Mouse (Mus musculus): Measurements from ENCODE around the gene Msn. TPM values are rescaled to one million over a fixed set of nuclear protein-coding genes. Genes with fewer than 3 reads are reported as not detected.
A peak's percentile ranks its signal among the peaks of the same experiment; 100 is the strongest.
"Not testable (repeated sequence)": the region's sequence is repeated elsewhere in the genome, so short reads cannot be mapped to it uniquely, and the experiment has no call there.

Gene Msn
- total and polyA plus RNA-seq, 3 experiments, result 70.6 to 395 (median 234) TPM

DNA sequence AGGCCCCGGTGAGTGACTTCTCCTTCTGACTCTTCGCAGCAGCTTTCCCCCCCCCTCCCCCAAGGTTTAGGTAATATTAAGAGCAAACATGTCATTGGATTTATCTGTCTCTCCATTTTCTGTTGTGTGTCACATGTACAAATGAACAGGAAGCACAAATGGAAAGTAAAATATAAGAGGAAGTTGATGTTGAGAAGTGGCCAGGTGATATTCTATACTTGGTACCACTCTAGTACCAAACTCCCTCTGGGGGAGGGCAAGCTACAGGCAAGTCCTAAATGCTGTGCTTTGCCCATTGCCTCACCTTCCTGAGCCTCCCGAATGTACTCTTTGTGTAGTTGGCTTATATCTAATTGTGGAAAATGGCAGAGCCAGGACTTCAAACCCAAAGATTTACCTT, 62.1 kb downstream of the Msn start:
- Histone ChIP-seq H3K4me1 (ENCODE audit: insufficient read depth, low read depth, low read length) (no peaks in the 10 kb centered on the region), H3K9me3 (replicated peaks) (no peaks in the 10 kb centered on the region), H3K27me3 (ENCODE audit: insufficient read depth, low read length) (no peaks in the 10 kb centered on the region), H3K4me3 (ENCODE audit: low read depth, low read length) (no peak overlapping the region), H3K36me3 (replicated peaks) (peaks cover 63% of the 10 kb centered on the region)
- DNase-seq (ENCODE audit: low spot score) (no peak), ATAC-seq (ENCODE audit: extremely low read depth, insufficient number of reproducible peaks, low FRiP score, poor library complexity, severe bottlenecking) (no peak)
- TF ChIP-seq TAL1 (conservative IDR thresholded peaks at IDR 0.05; ENCODE audit: low read depth, low read length), result no peak
- TF ChIP-seq CTCF (IDR thresholded peaks at IDR 0.05; ENCODE audit: low read depth, low read length), result no peak
- TF ChIP-seq POLR2AphosphoS5 (IDR thresholded peaks at IDR 0.05; ENCODE audit: insufficient replicate concordance, low read depth, low read length), result no peak
- TF ChIP-seq GATA2 (IDR thresholded peaks at IDR 0.05; ENCODE audit: borderline replicate concordance, low read depth, low read length), result no peak
- no peak for TF ChIP-seq GATA1 (IDR thresholded peaks at IDR 0.05; ENCODE audit: borderline replicate concordance, low read length)

DNA sequence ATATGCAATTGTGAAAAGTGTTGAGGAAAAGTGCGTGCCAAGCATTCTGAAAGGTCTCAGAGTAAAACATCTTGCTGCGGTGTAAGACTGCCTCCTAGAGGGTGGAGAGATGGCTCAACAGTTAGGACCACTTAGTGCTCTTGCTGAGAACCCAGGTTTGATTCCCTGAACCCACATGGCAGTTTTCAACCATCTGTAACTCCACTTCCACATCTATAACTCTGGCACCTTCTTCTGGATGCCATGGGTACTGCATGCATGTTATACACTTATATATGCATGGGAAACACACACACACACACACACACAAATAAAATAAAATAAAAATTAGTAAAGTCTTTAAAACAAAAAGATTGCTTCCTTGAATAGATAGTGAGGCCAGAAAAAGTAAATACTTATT, 66.7 kb downstream of the Msn start:
- H3K27me3 ChIP-seq (ENCODE audit: insufficient read depth, low read length), result no peaks in the 10 kb centered on the region
- peaks cover 72% of the 10 kb centered on the region for H3K36me3 ChIP-seq (replicated peaks)
- no peak overlapping the region for H3K4me3 ChIP-seq (ENCODE audit: low read depth, low read length)
- ATAC-seq (ENCODE audit: extremely low read depth, insufficient number of reproducible peaks, low FRiP score, poor library complexity, severe bottlenecking), result peak; percentile 57
- no peak for DNase-seq (ENCODE audit: low spot score)
- no peaks in the 10 kb centered on the region for H3K9me3 ChIP-seq (replicated peaks)
- no peak for TF ChIP-seq TAL1 (conservative IDR thresholded peaks at IDR 0.05; ENCODE audit: low read depth, low read length)
- TF ChIP-seq GATA1 (IDR thresholded peaks at IDR 0.05; ENCODE audit: borderline replicate concordance, low read length), result no peak
- TF ChIP-seq CTCF (IDR thresholded peaks at IDR 0.05; ENCODE audit: low read depth, low read length), result no peak
- TF ChIP-seq GATA2 (IDR thresholded peaks at IDR 0.05; ENCODE audit: borderline replicate concordance, low read depth, low read length), result no peak
- no peak for TF ChIP-seq POLR2AphosphoS5 (IDR thresholded peaks at IDR 0.05; ENCODE audit: insufficient replicate concordance, low read depth, low read length)
- no peaks in the 10 kb centered on the region for H3K4me1 ChIP-seq (ENCODE audit: insufficient read depth, low read depth, low read length)

DNA sequence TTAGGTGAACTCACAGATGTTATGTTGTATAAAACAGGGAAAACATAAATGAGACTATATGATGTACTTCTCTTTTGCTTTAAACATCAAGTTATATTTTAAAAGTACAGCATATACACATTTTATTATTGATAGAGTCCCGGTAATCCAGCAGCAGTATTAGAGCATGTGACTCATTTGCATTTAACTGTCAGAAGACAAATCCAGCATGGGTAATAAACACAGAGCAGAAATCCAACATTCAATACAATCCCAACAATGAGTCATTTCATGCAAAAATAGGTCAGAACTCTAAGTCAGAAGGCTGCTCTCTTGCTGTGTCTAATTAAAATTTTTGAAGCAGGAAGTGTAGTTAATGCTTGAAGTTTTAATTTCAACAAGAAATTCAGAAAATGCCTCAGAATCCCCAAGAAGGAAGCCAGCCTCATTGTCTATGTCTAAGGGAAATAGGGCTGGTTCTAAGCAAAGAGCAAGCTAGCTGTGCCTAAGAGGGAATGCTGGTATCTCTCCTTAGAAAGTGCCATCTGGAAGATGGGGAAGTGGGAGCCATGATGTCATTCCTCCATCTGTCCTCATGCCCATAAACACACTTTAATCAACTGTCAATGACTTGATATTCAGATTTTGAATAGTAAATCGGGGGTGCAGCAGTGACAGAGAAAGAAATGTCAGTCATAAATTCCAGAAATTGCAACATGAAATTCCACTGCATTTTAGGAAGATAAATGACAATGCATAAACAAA, 76.0 kb downstream of the Msn start:
- H3K36me3 ChIP-seq (replicated peaks), result peaks cover 34% of the 10 kb centered on the region
- no peaks in the 10 kb centered on the region for H3K9me3 ChIP-seq (replicated peaks)
- no peaks in the 10 kb centered on the region for H3K27me3 ChIP-seq (ENCODE audit: insufficient read depth, low read length)
- H3K4me3 ChIP-seq (ENCODE audit: low read depth, low read length), result no peak overlapping the region
- DNase-seq (ENCODE audit: low spot score), result no peak
- H3K4me1 ChIP-seq (ENCODE audit: insufficient read depth, low read depth, low read length), result no peaks in the 10 kb centered on the region
- TF ChIP-seq GATA1 (IDR thresholded peaks at IDR 0.05; ENCODE audit: borderline replicate concordance, low read length), result no peak
- no peak for TF ChIP-seq CTCF (IDR thresholded peaks at IDR 0.05; ENCODE audit: low read depth, low read length)
- no peak for TF ChIP-seq POLR2AphosphoS5 (IDR thresholded peaks at IDR 0.05; ENCODE audit: insufficient replicate concordance, low read depth, low read length)
- TF ChIP-seq TAL1 (conservative IDR thresholded peaks at IDR 0.05; ENCODE audit: low read depth, low read length), result no peak
- TF ChIP-seq GATA2 (IDR thresholded peaks at IDR 0.05; ENCODE audit: borderline replicate concordance, low read depth, low read length), result no peak
- ATAC-seq (ENCODE audit: extremely low read depth, insufficient number of reproducible peaks, low FRiP score, poor library complexity, severe bottlenecking), result no peak

DNA sequence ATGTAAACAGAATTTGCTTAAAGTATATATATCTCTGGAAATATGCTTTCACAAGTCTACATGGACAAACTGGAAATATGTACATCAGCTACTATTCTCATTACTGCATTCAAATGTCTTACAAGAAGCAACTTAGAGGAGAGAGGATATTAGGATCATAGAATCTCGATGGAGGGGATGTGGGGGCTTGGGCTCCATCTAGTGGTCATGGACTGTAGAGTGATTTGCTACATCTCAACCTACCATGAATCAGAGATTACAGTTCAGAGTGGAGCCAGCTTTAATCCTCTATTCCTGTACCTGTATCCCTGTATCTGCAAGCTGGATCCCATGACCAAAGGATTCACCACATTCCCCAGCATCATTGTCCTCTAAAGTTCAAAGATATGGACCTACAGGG, 82.6 kb downstream of the Msn start:
- H3K36me3 ChIP-seq (replicated peaks), result no peaks in the 10 kb centered on the region
- H3K4me1 ChIP-seq (ENCODE audit: insufficient read depth, low read depth, low read length), result no peaks in the 10 kb centered on the region
- H3K4me3 ChIP-seq (ENCODE audit: low read depth, low read length), result no peak overlapping the region
- ATAC-seq (ENCODE audit: extremely low read depth, insufficient number of reproducible peaks, low FRiP score, poor library complexity, severe bottlenecking), result peak; percentile 57
- no peaks in the 10 kb centered on the region for H3K9me3 ChIP-seq (replicated peaks)
- no peak for TF ChIP-seq POLR2AphosphoS5 (IDR thresholded peaks at IDR 0.05; ENCODE audit: insufficient replicate concordance, low read depth, low read length)
- 0 out of 2 replicates have a peak, but pooled peaks have one; percentile 11 for TF ChIP-seq CTCF (IDR thresholded peaks at IDR 0.05; ENCODE audit: low read depth, low read length)
- DNase-seq (ENCODE audit: low spot score), result no peak
- no peaks in the 10 kb centered on the region for H3K27me3 ChIP-seq (ENCODE audit: insufficient read depth, low read length)

DNA sequence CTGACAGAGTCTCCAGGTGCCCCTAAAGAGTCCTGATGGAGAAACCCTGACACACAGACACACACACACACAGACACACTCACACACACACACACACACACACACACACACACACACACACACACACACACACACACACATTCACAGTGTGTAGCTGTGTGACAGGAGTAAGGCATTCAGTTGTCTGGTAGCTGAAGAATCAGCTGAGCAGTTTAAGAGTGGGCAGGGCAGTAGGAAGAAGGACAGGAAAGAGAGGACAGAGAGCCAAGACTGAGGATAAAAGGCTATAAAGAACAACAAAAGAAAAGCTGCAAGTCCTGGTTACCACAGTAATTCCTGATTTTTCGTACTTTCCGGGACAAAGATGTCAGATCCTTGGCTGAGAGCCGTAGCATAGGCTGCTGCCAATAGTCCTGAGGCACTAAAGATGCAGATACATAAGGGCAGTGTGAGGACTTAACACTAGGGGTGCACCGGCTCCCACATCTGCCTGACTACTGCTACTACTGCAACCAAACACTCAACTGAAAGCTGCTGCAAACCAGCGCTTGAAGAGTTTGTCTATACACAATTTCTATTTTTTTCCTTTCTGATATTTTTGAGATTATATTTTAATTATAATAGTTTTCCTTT, 88.4 kb downstream of the Msn start:
- TF ChIP-seq TAL1 (conservative IDR thresholded peaks at IDR 0.05; ENCODE audit: low read depth, low read length), result no peak
- TF ChIP-seq GATA2 (IDR thresholded peaks at IDR 0.05; ENCODE audit: borderline replicate concordance, low read depth, low read length), result no peak
- no peak for TF ChIP-seq POLR2AphosphoS5 (IDR thresholded peaks at IDR 0.05; ENCODE audit: insufficient replicate concordance, low read depth, low read length)
- no peak for TF ChIP-seq GATA1 (IDR thresholded peaks at IDR 0.05; ENCODE audit: borderline replicate concordance, low read length)
- TF ChIP-seq CTCF (IDR thresholded peaks at IDR 0.05; ENCODE audit: low read depth, low read length), result no peak
- Histone ChIP-seq H3K9me3 (replicated peaks) (no peaks in the 10 kb centered on the region), H3K36me3 (replicated peaks) (no peaks in the 10 kb centered on the region), H3K4me3 (ENCODE audit: low read depth, low read length) (no peak overlapping the region), H3K4me1 (ENCODE audit: insufficient read depth, low read depth, low read length) (no peaks in the 10 kb centered on the region), H3K27me3 (ENCODE audit: insufficient read depth, low read length) (no peaks in the 10 kb centered on the region)
- ATAC-seq (ENCODE audit: extremely low read depth, insufficient number of reproducible peaks, low FRiP score, poor library complexity, severe bottlenecking) (no peak), DNase-seq (ENCODE audit: low spot score) (no peak)

DNA sequence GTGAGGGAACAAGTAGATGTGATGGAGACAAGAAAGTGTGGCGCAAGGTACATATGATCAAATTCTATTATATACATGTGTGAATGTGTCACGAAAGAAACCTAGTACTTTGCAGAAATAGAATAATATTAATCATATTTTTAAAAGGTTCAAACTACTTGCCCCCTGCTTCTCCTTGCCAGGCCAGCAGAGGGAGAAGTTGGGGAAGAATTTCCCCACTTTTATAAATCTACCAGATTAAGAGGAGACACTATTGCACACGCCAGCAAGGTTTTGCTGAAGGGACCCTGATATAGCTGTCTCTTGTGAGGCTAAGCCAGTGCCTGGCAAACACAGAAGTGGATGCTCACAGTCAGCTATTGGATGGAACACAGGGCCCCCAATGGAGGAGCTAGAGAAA, 109.3 kb downstream of the Msn start:
- H3K36me3 ChIP-seq (replicated peaks); H3K27me3 ChIP-seq (ENCODE audit: insufficient read depth, low read length); ATAC-seq (ENCODE audit: extremely low read depth, insufficient number of reproducible peaks, low FRiP score, poor library complexity, severe bottlenecking); DNase-seq (ENCODE audit: low spot score); H3K4me1 ChIP-seq (ENCODE audit: insufficient read depth, low read depth, low read length); H3K4me3 ChIP-seq (ENCODE audit: low read depth, low read length); H3K9me3 ChIP-seq (replicated peaks): not testable (repeated sequence)
